Mouse (Mus musculus) erythroblast, embryonic 14.5 days (primary cell): ENCODE data around the gene Fcer2a.

Experiments
- GATA1 ChIP-seq: IDR thresholded peaks from 2 replicates; pipeline ENCODE4 v1.6.1; 2012; ENCODE audit warnings: low read length, inconsistent platforms, mixed read lengths
- TAL1 ChIP-seq: IDR thresholded peaks from 3 replicates; pipeline ENCODE4 v1.6.1; 2012; ENCODE audit warnings: low read length, inconsistent platforms, mixed read lengths

- TF ChIP-seq TAL1 (no peak), GATA1 (no peak)
Measured at GRCm38 (mm10) chr8:3694121-3694520, at the start of gene Fcer2a.
